Mouse (Mus musculus) gastrocnemius, adult 2 months (tissue): ENCODE measurements around the gene Lcn5. TPM values are rescaled to one million over a fixed set of nuclear protein-coding genes. Genes with fewer than 3 reads are reported as not detected.

Experiments used
- DNase-seq: peaks from one replicate; pipeline ENCODE4 v3.0.0; 2022
- H3K27ac ChIP-seq: fragments of 200-600 bp; 2 replicates; pipeline ENCODE4 v1.8.1; 2022; ENCODE audit warnings: mild to moderate bottlenecking
- H3K4me3 ChIP-seq: fragments of 200-600 bp; 2 replicates; pipeline ENCODE4 v1.8.1; 2022; ENCODE audit warnings: mild to moderate bottlenecking, moderate library complexity
- CTCF ChIP-seq: fragments of 200-600 bp; IDR thresholded peaks from 2 replicates; pipeline ENCODE4 v1.8.1; 2022; ENCODE audit warnings: antibody characterized with exemption, mild to moderate bottlenecking, moderate library complexity
- intact Hi-C: fragments of 180-260 bp; cut with DNase I; formaldehyde crosslinking; loops from one replicate; pipeline ENCODE4 v1.15.1; 2025
- total RNA-seq, 2 experiments: library from RNA; stranded (reverse); gene quantifications; 2 replicates each; pipeline ENCODE4 v1.2.3; 2021

Gene Lcn5
- total RNA-seq, 2 experiments from 2014 or later: not detected

DNA sequence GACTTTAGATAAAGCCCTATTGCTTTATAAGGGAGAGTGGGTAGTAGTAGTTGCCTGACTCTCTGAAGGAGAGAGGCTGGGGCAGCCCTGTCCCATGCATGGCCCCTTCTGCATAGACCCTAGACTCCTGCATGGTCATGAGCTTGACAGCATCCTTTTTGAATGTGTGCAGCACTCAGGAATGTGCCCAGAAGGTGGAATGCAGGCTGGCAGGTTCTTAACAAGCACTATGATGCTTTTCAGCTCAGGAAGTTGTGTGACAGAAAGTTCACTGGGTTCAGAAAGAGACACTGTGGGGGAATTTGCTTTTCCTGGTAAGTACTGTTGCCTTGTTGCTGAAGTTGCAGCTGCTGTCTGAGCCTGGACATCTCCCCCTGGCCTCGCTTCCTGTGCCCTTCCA, 3.2 kb upstream of the Lcn5 start:
- Histone ChIP-seq H3K4me3 (no peak overlapping the region), H3K27ac (no peak overlapping the region)
- DNase-seq: peak; percentile 47
- TF ChIP-seq CTCF: no peak
- intact Hi-C loops: no loop called here

DNA sequence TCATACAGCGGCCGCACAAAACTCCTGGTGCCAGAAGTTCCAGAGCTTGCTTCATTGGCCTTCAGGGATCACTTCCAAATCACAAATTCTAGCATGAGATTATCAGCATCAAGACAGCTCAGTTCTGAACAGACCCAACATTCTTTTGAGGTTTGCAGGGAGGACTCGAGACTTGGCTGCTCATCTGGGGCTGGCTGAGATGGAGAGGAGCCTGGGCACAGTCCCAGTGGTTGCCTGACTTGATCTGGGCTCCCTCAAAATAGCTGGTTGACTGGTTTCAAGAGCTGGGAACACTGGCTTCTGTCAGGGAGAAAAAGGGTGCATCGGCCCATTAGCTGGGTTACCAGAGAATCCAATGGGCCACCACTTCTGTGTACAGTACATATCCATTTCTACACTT, 1.1 kb upstream of the Lcn5 start:
- peak overlapping the region; percentile 59 for H3K27ac ChIP-seq
- no peak overlapping the region for H3K4me3 ChIP-seq
- TF ChIP-seq CTCF: no peak
- intact Hi-C loops: loop anchor here (5.0 kb wide), 1 partner anchor 51 kb away; the partner anchor contains the start of gene Bmyc
- DNase-seq: peak; percentile 72

DNA sequence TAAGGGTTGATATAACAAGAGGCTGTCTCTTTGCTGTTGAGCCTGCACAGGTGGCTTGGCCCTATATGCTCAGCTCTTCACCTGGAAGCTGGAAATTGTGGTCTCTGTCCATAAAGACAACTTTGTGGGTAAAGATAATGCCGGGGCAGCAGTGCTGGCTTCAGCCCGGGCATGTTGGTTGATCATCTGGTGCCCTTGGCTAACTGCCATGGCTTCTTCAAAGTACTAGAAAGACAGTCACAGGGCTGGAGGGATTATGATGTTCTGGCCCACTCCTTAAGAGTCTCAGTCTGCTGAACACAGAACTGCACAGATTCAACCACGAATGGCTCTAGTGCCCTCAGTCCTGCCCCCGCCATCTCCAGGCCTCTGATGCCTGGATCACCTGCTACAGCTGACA, 506 bp upstream of the Lcn5 start:
- Histone ChIP-seq H3K4me3 (no peak overlapping the region), H3K27ac (peak overlapping the region; percentile 59)
- intact Hi-C loops: loop anchor here (5.0 kb wide), 1 partner anchor 50 kb away; the partner anchor contains the start of gene Bmyc
- TF ChIP-seq CTCF: no peak
- no peak for DNase-seq

DNA sequence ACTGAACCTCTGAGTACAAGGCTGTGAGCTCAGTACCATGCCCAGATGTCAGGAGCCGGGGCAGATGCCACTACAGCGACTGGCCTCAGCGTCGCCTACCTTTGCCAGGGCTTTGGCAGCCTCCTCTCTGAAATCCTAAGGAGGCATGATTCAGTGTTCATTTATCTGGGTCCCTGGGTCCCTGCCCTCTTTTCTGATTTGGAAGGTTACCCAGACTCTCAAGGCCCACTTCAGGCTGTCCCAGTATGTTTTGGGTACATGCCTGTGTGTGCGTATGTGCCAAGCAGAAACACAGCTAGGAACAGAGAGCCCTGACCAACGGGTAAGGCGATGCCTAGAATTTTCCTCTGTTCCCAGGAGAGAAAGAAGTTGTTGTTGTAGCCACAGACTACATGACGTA, 2.5 kb downstream of the Lcn5 start:
- intact Hi-C loops: no loop called here
- H3K4me3 ChIP-seq: no peak overlapping the region
- no peak for DNase-seq
- no peak overlapping the region for H3K27ac ChIP-seq
- TF ChIP-seq CTCF: no peak

DNA sequence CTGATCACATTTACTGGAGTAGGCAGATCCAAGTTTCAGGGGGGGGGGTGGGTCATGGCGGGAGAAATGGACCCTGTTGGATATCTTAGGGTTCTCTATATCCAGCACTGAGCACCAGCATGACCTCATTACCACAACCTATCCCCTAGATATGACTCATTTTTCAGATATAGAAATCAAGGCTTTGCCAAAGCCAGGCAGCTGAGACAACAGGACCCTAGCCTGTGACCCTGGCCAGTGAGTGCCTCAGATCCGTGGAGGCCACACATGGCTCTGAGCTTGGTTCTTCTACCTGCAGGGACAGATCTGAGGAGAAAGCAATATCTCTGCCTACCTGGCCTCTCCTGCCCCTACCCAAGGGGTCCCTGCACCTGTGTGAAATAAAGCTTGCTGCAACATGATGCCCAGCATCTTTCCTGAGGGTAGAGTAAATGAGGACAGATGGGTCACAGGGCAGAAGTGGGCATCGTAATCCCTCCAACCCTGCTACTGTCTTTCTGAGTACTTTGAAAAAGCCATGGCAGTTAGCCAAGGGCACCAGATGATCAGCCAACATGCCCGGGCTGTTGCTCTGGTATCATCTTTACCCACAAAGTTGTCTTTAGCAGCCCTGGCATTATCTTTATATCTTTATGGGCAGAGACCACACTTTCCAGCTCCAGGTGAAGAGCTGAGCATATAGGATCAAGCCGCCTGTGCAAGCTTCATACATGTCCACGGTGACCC, 3.7 kb downstream of the Lcn5 start:
- Histone ChIP-seq H3K4me3 (no peak overlapping the region), H3K27ac (no peak overlapping the region)
- no peak for DNase-seq
- intact Hi-C loops: no loop called here
- no peak for TF ChIP-seq CTCF

DNA sequence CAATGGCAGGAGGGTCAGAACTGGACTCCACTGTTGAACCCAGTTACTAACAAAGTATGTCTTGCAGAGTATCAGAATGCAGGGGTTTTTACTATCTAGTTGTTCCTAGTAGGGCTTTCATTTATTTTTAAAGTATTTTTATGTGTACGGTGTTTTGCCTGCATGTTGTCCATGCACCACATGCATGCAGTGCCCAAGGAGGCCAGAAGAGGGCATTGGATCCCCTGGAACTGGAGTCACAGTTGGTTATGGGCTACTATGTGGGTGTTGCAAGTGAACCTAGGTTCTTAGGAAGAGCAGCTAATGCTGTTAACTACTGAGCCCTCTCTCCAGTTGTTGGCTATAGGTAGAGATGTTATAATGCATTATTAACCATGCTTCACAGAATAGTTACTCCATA, 5.8 kb downstream of the Lcn5 start:
- peak; percentile 61 for DNase-seq
- H3K27ac ChIP-seq: no peak overlapping the region
- no peak overlapping the region for H3K4me3 ChIP-seq
- intact Hi-C loops: no loop called here
- peak; percentile 68 for TF ChIP-seq CTCF

DNA sequence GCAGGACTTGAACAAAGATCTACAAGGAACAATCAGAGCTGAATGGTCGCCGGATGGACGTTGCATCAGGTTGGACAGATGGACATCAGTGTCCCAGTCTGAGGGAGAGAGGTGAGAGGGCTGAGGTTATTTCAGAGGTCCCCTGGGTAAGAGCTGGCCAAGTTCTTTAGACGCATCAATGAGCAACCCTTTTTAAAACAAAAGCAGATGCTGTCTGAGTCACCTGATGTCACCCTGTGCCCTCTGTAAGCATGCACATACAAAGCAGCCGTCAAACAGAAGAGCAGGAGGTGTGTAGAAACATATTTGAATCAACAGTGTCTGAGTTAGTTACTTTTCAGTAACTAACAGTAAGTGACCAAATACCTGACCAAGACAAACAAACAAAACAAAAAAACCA, 6.4 kb downstream of the Lcn5 start:
- intact Hi-C loops: no loop called here
- TF ChIP-seq CTCF: no peak
- Histone ChIP-seq H3K27ac (no peak overlapping the region), H3K4me3 (no peak overlapping the region)
- no peak for DNase-seq

DNA sequence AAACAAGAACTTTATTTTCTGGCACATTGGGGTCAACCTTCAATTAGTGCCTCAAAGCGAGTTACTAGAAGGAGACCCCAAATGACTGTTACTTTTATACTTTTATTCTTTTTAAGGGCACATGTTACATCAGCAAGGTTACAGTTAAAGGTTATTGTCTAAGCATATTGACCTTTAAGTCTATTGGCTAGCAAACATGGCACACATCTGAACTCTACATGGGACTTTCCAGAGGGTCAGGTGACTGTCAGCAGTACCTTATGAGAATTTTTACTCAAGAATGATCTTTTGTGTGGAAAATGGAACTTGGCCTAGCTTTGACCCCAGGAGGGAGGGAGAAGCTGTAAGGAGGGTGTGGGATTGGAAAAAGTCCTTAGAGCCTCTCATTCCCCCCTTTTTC, 8.8 kb downstream of the Lcn5 start:
- no peak overlapping the region for H3K27ac ChIP-seq
- no peak for DNase-seq
- TF ChIP-seq CTCF: no peak
- H3K4me3 ChIP-seq: no peak overlapping the region
- intact Hi-C loops: no loop called here

DNA sequence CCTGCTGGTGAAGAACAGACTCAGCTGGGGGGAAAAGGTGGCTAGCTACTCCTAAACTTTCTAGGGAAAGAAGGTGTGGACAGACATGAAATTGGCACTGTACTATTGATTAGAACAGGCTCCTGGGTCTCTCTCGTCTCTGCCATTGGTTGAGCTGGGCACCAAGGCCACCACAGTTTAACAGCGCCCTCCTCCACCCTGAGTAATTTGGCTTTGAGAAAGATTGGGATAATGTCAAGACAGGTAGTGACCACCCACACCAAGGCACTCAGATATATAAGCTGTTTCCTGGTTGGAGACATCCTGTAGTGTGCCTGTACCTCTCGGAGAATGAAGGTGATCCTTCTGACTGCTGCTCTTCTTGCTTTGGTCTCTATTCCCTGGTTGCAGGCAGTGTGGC, 18.7 kb downstream of the Lcn5 start, which contains the start of gene Lcn6:
Gene Lcn6 (plus strand): TSS at position 301 of the 400 bp plus-strand sequence.
- DNase-seq: no peak
- no peak for TF ChIP-seq CTCF
- H3K27ac ChIP-seq: no peak within 1 kb of the TSS
- no peak within 1 kb of the TSS for H3K4me3 ChIP-seq
- intact Hi-C loops: no loop called here

DNA sequence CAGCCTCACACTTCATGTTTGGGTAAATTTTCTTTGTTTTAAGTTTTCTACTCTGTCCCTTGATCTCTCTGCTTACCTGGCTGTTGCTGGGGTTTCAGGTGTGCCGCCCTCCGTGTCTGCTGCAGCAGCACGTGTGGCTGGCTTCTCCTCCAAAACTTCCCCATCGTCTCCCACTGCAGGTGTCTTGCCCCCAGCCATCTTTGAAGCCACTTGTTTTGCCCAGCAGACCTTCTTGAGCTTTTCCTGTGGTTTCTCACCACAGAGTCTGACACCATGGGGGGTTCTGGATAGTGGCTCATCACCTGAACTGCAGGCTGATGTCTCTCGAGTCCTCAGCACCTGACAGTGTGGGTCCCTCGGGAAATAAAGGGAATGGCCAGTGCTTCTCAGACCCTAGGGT, 21.8 kb downstream of the Lcn5 start:
- TF ChIP-seq CTCF: no peak
- DNase-seq: no peak
- H3K4me3 ChIP-seq: no peak overlapping the region
- intact Hi-C loops: no loop called here
- H3K27ac ChIP-seq: no peak overlapping the region

DNA sequence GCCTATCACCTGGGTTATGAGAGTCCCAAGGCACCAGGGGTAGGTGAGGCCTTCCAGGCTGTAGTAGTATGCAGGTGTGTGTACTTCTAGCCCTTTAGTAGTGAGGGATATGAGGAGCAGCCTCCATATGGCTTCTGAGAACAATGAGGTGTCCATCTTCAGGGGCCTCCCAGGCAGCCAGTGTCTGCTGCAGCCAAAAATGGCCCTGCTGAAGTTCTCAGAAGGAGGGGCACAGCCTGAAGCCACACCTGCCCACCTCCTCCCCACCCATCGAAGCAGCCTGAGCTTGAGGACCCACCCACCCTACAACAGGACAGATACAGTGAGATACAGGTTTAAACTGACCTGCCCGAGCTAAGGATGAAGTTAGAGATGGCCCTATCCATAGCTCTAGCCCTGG, 24.7 kb downstream of the Lcn5 start, which contains the start of gene Lcn10:
Gene Lcn10 (plus strand): TSS at position 301 of the 400 bp plus-strand sequence.
- Histone ChIP-seq H3K27ac (no peak within 1 kb of the TSS), H3K4me3 (no peak within 1 kb of the TSS)
- intact Hi-C loops: no loop called here
- no peak for DNase-seq
- no peak for TF ChIP-seq CTCF

DNA sequence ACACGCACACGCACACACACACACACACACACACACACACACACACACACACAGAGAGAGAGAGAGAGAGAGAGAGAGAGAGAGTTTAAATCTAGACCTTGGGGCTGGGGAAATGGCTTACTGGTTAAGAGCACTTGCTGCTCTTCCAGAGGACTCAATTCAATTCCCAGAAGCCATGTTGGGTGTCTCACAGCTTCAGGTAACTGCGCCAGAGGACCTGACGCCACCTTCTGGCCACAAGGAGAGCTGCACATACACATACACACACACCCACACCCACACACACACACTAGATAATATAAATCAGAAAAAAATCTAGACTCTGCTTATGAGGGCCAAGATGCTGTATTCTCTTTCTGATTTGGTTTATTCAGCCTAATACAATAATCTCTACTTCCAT, 29.2 kb downstream of the Lcn5 start:
- no peak overlapping the region for H3K4me3 ChIP-seq

DNA sequence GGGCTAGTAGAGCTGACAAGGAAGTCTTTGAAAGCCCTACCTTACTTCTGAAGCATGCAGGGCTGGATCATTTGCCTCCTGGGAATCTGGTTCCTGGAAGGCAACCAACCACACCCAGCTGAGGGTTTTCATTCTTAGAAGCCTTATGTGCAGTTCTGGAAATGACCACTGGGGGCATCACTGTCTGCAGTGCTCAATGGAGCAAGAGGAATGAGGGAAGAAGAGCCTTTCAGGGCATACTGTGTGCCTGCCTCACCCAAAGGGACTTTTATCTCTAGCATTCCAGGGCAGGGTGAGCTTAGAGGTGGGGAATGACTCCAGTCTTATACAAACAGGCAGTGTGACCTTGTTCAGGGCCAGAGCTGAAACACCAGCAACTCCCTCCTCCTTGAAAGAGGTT, 36.9 kb downstream of the Lcn5 start:
- intact Hi-C loops: no loop called here
- peak; percentile 86 for TF ChIP-seq CTCF
- Histone ChIP-seq H3K27ac (no peak overlapping the region), H3K4me3 (no peak overlapping the region)
- peak; percentile 74 for DNase-seq

More for the DNA sequence above, 29.2 kb downstream of the Lcn5 start:
- intact Hi-C loops: no loop called here
- no peak for DNase-seq
- no peak overlapping the region for H3K27ac ChIP-seq
- no peak for TF ChIP-seq CTCF

DNA sequence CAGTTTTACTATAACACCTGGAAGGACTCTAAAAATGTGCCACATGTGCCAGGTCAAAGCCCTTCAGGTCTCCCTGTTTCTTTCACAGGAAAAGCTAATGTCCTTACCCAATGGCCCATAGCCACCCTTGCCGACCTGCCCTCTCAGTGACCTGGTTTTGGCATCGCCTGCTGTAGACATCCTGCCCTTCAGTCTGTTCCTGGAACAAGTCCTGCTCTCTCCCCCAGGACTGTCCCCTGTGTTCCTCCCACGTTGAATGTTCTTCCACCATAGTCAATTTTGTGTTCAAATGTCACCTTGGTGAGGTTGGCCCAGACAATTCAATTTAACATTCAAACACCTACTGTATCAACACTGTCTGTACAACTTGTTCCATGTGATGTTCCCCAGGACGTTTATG, 39.2 kb downstream of the Lcn5 start:
- DNase-seq: no peak
- intact Hi-C loops: no loop called here
- H3K27ac ChIP-seq: no peak overlapping the region
- H3K4me3 ChIP-seq: no peak overlapping the region
- no peak for TF ChIP-seq CTCF
